Mouse (Mus musculus) heart, postnatal 10 days (tissue): ENCODE data around the gene Lhb. TPM values are rescaled to one million over a fixed set of nuclear protein-coding genes. Genes with fewer than 3 reads are reported as not detected.
A peak's percentile ranks its signal among the peaks of the same experiment; 100 is the strongest.

ENCODE experiments used
- DNase-seq, 2 experiments: peaks; one replicate each; pipeline ENCODE4 v3.0.0; 2021
- intact Hi-C: fragments of 180-260 bp; cut with DNase I; formaldehyde crosslinking; loops from one replicate; pipeline ENCODE4 v1.15.1; 2025
- total RNA-seq, 2 experiments: library from RNA; stranded (reverse); gene quantifications; 2 replicates each; pipeline ENCODE4 v1.2.3; 2021

The Lhb gene
- total RNA-seq, 2 experiments from 2014 or later: not detected

DNA sequence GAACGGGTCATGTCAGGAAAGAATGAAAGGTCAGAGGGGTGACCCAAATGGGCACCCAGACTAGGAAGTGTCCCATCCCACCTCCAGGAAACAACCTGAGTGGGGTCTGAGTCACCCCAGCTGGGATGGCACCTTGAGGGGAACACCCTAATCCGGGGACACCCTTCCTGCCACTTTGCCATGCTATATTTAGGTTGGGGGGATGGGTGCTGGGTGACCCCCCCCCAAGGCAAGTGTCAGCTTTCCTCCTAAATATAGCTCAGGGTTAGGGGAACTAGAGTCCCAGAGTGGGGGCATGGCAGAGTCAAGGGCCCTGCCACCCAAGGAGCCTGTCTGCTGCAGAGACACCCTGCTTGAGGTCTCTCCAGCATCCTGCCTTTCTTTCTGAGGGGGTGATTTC is 8.2 kb upstream of the Lhb start:
- intact Hi-C loops: no loop called here
- no peak for DNase-seq

DNA sequence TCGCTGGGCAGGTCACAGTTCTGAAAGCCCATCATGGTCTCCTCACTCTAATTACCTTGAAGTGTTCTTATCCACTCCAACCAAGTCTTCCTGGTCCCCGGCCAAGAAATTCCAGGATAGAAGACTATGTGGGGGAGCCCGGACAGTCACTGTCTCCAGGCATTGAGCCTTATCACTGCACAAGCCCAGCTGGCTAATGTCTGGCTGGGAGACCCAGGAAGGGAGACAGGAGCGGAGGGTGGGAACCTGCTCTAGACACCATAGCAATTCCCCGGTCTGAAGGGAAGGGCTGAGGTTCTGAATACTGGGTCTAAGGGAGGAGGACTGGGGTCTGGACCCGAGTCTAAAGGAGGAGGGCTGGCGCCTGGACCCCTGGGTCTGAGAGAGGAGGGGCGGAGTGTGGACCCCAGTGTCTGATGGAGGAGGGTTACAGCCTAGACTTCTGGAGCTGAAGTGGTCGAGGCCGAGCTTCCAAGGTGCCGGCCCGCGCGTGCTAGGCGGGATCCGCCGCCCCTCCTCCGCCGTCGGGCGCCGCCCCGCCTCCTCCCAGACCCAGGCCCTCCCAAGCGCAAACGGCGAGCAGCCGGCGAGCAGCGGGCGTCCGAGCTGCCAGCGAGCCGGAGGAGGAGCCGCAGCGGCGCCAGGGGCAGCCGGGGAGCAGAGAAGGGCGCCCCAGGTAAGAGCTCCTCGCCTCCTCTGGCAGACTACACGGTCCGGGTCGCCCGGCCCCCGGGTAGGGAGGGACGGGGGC is 7.3 kb upstream of the Lhb start, which contains the start of gene Ntf5:
Gene Ntf5 (plus strand): TSS at position 583 of the 751 bp plus-strand sequence.
- peak; percentile 29 to 38 for DNase-seq
- intact Hi-C loops: no loop called here

DNA sequence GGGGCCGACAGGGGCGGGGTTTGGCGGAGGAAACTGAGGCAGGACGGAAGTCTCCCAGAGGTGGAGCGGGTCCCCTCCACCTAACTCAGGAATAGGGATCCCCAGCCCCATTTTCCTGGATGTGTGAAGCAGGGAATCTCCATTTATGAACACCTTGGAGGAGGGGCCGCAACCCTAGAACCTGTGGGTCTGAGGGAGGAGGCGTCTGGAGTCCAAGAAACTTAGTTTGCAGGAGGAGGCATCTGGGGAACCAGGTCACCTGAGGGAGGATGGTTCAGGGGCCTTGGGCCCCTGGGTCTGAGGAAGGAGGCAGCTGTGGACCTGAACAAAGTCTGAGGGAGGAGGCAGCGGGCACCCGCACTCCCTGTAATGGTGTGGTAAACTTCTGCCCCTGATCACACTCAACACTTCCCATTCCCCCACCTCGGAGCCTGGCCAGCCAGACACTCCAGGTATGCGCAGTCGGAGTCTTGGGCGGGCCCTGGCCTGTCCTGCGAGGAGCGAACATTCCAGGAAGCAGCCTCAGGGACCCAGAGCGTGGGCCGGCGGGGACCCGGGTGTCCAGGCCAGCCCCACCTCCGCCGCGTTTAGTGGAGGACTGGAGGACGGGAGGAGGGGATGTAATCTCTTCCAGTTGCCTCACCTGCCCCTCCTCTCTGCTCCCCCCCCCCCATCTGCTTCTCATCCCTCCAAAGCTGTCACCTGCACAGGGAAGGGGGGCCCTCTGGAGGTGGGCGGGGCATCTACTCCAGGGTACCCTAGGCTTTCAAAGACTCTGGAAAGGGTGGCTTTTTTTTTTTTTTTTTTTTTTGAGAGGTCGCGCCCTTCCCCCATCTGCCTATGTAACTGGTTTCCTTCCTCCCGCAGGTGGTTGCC is 6.5 kb upstream of the Lhb start:
- no peak for DNase-seq
- intact Hi-C loops: no loop called here

DNA sequence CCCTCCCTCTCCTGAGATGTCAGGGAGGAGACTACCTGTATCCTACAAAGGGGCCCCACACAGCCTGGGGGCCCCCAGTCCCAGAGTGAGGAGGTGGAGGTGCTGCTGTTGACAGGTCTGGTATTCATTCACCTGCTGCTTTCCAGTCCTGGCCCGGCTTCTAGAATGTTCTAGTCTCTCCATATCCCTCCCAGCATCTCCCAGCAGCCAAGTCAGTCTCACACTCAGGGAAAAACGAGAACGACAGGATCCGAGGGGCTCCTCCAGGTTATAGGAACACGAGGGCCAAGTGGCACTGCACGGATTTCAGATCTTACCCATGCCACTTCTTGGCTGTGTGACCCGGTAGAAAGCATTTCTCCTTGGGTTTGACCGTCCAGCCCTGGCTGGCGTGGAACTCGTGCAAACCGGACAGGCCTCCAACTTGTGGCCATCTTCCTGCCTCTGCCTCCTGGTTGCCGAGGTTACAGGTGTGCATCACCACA is 5.8 kb upstream of the Lhb start:
- no peak for DNase-seq
- intact Hi-C loops: no loop called here

DNA sequence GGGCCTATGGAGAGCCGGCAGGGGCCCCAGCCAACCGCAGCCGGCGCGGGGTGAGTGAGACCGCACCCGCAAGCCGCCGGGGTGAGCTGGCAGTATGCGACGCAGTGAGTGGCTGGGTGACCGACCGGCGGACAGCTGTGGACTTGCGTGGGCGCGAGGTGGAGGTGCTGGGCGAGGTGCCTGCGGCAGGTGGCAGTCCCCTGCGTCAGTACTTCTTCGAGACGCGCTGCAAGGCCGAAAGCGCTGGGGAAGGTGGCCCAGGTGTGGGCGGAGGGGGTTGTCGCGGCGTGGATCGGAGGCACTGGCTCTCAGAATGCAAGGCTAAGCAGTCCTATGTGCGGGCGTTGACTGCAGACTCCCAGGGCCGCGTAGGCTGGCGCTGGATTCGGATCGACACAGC is 5.0 kb upstream of the Lhb start:
- no peak for DNase-seq
- intact Hi-C loops: no loop called here

DNA sequence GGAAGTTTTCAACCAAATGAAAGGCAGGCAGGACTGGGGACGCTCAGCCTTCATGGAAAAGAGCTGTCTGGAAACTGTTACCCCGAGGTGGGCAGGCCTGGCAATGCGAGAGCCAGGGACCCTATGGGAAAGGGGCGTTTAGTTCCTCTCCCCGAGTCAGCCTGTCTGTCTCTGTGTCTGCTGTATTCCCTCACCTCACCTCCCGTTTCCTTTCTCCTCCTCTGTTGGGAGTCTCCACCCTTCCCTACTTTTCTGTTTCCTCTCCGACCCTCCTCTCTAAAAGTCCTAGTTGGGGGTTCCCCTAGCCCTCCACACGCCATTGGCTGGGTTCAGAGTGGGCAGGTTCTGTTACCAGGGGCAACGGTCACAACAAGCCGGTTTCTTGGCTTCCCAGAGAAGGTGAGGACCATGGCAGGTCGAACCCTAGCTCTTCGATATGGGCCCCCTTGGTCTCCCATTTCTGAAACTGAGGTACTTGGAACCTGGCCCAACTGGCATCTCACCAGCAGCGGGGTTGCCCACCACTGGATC is 2.6 kb upstream of the Lhb start:
- intact Hi-C loops: no loop called here
- DNase-seq: no peak

DNA sequence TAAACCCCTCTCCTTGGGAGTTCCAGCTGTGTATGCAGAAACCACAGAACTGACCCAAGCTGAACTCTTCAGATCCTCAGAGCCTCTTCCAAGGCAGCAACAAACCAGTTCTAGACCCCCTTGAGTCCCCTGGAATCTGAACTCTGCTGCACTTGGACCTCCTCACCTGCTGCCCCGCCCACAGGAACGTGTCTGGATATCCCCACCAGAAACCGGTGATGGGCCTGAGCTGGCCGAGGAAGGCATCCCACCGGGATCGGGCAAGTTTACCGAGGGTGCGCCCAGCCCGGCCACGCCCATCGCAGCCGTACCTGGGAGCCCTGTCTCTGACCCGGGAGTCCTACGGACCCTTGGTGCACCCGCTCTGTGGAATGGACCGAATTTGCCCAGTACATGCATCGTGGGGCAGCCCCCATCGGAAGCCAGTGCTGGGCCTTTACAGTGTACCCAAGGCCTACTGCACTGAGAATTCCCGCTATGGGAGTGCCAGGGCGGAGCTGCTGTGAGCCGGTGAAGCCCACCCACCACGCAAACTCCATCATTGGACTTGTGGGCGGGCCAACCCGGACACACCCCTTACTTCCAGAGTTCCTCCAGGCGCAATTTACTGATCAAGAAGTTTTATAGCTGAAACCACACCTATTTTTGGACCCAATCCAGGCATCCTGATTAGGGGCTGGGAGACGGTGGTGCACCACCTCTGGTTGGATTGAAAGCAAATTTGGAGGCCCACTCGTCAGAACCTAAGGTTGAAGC is 583 bp upstream of the Lhb start:
- intact Hi-C loops: no loop called here
- no peak for DNase-seq

DNA sequence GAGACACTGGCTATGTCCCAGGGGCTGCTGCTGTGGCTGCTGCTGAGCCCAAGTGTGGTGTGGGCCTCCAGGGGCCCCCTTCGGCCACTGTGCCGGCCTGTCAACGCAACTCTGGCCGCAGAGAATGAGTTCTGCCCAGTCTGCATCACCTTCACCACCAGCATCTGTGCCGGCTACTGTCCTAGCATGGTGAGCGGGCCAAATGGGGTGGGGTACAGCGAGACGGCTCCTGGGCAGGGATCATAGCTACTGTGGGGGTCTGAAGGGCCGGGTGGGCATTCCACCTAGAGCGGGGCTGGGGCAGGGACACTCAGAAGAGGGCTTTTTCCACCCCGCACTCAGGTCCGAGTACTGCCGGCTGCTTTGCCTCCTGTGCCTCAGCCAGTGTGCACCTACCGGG is 574 bp downstream of the Lhb start:
- intact Hi-C loops: no loop called here
- DNase-seq: no peak

DNA sequence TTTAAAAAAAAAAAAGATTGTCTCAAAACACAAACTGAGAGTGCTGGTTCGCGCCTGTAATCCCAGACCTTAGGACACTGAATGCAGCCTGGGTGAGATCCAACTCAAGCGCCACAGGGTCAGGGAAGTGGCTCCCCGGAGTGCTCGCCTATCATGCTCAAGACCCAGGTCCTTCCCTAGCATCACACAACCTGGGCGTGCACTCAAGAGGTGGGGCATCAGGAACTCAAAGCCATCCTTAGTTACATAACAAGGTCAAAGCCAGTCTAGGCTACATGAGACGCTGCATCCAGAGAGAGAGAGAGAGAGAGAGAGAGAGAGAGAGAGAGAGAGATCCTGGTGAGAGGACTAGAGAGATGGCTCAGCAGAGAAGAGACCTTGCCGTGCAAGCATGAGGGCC is 5.9 kb downstream of the Lhb start:
- DNase-seq: no peak
- intact Hi-C loops: no loop called here

DNA sequence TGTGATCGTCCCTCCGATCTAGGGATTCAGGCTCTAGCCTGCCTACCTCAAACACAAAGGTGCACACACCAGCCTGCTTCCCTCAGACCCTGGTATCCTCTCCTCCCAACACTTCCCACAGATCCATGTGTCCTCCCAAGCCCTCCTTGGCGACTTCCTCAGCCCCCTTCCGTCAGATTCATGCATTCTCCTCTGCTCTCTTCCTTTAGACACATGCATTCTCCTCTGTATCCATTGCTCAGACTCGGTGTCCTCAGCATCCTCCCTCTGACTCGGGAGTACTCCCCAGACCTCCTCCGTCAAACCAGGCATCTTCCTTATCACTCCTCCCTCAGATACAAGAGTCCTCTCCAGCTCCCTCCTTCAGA is 13.2 kb downstream of the Lhb start:
- intact Hi-C loops: loop anchor here (2.0 kb wide), 2 partner anchors 25 to 29 kb away; partner anchors contain the start of genes Ftl1 and Kcna7
- no peak for DNase-seq

DNA sequence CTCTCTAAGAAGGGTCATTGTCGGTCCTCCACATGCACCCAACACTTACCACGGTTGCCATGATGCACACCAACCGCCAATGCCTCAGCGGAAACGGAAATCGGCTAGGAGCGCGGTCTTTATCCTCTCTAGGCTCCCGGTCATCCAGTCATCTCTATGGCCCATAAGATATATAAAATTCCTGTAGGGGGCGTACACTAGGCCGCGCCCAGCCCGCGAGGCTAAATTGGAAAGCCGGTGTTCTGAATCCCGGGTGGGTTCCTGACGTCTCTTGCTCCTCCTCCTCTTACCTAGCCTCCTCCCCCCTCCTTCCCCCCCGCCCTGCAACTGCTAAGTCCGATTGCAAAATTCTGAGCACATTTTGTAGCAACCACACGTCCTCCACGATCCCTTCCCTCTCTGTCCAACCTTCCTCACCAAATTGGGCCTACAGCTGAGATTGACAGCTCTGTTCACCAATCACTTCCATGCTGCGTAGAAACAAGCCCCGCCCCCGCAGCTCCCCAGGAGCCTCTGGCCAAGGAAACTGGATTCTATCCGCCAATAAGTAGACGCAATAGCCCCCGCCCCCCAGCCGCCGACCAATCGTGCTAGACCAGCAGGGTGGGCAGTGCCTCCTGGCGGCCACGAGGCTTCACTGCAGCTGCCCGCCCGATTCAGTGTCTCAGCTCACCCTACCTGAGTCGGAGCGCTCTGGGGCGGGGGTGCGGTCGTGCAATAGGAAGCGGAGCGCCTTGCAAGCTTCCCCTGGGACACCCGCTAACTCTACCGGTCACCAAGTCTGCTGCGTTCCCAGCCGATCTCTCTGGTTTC is 13.8 kb downstream of the Lhb start, which contains the start of gene Gys1:
Gene Gys1 (plus strand): TSS at position 642 of the 813 bp plus-strand sequence.
- peak; percentile 100 for DNase-seq
- intact Hi-C loops: loop anchor here (2.0 kb wide), 2 partner anchors 24 to 30 kb away; partner anchors contain the start of genes Ftl1 and Kcna7

DNA sequence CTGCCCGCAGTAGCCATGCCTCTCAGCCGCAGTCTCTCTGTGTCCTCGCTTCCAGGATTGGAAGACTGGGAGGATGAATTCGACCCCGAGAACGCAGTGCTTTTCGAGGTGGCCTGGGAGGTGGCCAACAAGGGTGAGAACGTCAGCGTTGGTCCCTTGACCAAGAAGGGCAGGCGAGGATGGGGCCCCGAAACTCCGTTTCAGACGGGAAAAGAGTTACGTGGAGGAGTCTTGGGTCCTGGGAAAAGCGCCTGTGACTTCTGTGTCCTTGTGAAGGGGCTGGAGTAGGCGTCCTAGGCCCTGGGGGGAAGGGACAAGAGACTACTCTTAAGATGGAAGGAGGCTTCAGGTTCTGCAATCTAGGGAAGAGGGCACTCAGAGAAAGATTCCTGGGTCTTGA is 14.4 kb downstream of the Lhb start:
- intact Hi-C loops: loop anchor here (2.0 kb wide), 2 partner anchors 24 to 30 kb away; partner anchors contain the start of genes Ftl1 and Kcna7

DNA sequence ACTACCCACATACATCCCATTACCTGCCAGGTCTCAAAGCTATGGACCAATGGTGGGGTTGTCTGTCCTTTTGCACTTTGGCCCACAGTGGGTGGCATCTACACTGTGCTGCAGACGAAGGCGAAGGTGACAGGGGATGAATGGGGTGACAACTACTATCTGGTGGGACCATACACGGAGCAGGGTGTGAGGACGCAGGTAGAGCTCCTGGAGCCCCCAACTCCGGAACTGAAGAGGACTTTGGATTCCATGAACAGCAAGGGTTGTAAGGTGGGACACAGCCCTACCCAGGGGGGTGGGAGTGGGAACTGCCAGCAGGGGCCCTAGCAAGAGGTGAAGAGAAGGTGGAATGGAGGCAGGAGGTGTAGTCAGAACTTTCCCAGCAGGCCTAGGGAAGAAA is 15.8 kb downstream of the Lhb start:
- intact Hi-C loops: no loop called here
- no peak for DNase-seq

More for the DNA sequence above, 14.4 kb downstream of the Lhb start:
- DNase-seq: no peak

DNA sequence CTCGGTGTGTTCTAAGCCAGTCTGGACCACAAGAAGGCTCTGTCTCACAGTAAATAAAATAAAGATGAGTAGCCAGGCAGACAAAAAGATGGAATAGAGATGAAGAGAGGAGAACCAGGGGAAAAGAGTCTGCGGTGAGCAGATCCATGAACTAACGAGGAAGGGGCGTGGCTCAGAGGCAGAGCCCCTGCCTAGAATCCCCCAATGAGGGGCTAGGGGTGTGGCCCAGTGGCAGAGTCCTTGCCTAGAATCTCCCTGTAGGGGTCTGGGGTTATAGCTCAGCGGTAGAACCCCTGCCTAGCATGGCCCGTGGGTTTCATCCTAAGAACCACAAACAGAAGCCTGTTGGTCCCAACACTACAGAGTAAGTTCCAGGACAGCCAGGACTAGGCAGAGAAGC is 16.4 kb downstream of the Lhb start:
- intact Hi-C loops: no loop called here
- DNase-seq: no peak

DNA sequence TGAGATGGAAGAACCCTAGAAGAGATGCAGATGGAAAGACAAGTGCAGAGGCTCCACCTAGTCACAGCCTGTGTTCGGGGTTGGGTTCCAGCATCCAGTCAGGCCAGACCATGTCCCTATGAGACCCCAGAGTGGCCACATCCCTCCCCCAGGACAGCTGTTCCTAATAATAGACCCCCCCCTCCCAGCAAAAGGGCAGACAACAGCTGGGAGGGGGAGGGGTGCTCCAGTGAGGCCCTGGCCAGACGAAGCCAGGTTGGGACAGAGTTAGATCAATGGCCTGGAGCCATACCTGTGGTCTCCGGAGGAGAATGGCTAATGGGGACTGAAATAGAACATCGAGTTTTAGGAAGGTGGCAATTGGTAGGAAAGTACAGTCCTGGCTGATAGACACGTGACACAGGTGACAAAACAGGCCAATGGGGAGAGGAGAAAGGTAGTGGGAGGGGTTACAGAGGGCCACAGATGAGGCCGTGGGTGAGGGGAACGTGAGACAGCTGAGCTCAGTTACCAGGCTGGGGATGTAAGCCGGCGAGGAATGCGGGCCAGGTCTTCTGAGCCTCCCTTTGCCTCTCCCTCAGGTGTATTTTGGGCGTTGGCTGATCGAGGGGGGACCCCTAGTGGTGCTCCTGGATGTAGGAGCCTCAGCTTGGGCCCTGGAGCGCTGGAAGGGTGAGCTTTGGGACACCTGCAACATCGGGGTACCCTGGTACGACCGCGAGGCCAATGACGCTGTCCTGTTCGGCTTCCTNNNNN is 17.1 kb downstream of the Lhb start, which contains the start of gene Ruvbl2:
Gene Ruvbl2 (minus strand): TSS at position 576 of the 756 bp plus-strand sequence.
- no peak for DNase-seq
- intact Hi-C loops: no loop called here

DNA sequence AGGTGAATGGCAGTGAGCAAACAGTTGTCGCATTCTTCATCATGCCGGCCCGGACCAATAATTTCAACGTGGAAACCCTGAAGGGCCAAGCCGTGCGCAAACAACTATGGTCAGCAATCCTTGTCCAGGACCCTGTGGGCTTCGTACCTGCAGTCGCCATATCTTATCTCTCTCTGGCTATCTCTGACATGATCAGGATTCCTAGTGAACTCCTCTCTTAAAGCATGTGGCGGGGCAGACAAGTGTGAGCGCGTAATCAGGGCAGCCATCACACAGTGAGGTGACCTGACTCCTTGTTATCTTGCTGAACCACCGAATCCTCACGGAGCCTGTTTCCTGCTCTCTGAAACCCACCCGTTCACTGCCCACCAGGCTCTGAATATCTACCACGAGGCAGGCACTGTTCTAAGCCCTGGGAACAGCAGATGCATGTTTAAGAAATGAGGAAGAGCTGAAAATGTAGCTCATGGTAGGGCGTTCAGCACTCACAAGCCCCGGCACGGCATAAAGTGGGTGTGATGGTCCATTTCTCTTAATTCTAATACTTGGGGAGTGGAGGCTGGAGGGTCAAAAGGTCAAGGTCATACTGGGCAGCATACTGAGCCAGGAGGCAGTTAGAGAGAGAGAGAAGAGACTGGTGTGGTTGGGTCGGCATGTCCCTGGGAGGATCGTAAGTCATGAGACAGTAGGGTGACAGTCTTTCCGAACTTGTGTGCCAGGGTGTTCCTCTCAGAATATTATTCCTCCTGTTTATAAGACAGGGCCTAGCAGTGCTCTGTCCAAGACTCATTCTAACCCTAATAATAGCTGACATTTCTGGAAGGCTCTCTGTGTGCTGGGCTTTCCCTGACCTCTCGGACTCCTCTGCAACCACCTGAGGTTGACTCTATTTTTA is 23.2 kb downstream of the Lhb start:
- intact Hi-C loops: no loop called here
- DNase-seq: no peak

DNA sequence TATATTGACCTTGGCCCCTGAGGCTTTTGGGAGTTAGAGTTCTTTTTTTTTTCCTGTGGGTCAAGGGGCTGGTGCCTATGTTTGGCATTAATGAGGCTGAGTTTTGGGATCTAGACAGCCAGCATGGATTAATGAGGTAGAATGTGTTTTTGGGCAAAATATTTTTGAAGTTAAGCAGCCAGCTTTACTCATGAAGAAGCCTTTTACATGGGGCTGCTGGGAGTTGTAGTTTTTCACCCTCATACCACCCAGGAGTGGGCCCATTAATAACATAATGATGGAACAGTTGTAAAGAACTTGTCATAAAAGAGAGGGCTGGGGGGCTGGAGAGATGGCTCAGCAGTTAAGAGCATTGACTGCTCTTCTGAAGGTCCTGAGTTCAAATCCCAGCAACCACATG is 26.0 kb downstream of the Lhb start:
- DNase-seq: no peak
- intact Hi-C loops: loop anchor here (5.0 kb wide), 1 partner anchor 144 kb away; no protein-coding TSS in a partner anchor
